Mouse (Mus musculus) heart, adult 8-10 months (tissue): ENCODE results near the gene Gm3558. TPM values are rescaled to one million over a fixed set of nuclear protein-coding genes. Genes with fewer than 3 reads are reported as not detected.
"Not testable (repeated sequence)": the region's sequence is repeated elsewhere in the genome, so short reads cannot be mapped to it uniquely, and the experiment has no call there.

Experiments used
- DNase-seq: peaks from one replicate; pipeline ENCODE4 v3.0.0; 2022; ENCODE audit warnings: low spot score
- total RNA-seq, 4 experiments: library from RNA; stranded (reverse); gene quantifications; 2 replicates each; pipeline ENCODE4 v1.2.4; 2022

The Gm3558 gene
- total RNA-seq = 1 to 10 TPM in 1 of 4 experiments, under 1 TPM in 3; 0.62 to 1.4 (median 0.69) TPM

GRCm38 (mm10) chr14:7568382-7568781, at the start of gene Gm3558:
TSS of gene Gm3558 (minus strand) at chr14:7568566.
- not testable (repeated sequence) for DNase-seq

- DNase-seq = not testable (repeated sequence)
Measured at GRCm38 (mm10) chr14:7595492-7595891, 27.1 kb upstream of the Gm3558 start, which contains the start of gene Gm10338. TSS of gene Gm10338 (minus strand) at chr14:7595592.

GRCm38 (mm10) chr14:7567890-7568289, 476 bp downstream of the Gm3558 start:
- peak; percentile 6 for DNase-seq

GRCm38 (mm10) chr14:7567266-7567665, 1.1 kb downstream of the Gm3558 start:
- DNase-seq = peak; percentile 24

Other genes starting within 250 kb of the Gm3558 start
- gene Gm5797, start 236.2 kb downstream of the Gm3558 start, total RNA-seq = not detected
- not detected for gene Gm8374, start 203.4 kb downstream of the Gm3558 start, total RNA-seq
- gene Gm3755, start 117.6 kb downstream of the Gm3558 start, total RNA-seq = not detected
- not detected for gene Gm3752, start 84.8 kb downstream of the Gm3558 start, total RNA-seq
- gene Gm10338, start 27.0 kb upstream of the Gm3558 start, total RNA-seq = not detected
- not detected for gene Gm10128, start 75.4 kb upstream of the Gm3558 start, total RNA-seq
- gene Gm26661, start 223.0 kb upstream of the Gm3558 start, total RNA-seq = not detected
- gene Flnb, start 249.4 kb upstream of the Gm3558 start, total RNA-seq = 10 to 100 TPM; 14.3 to 31.5 (median 21.0) TPM